Mouse (Mus musculus): ENCODE data around the gene Shcbp1l. TPM values are rescaled to one million over a fixed set of nuclear protein-coding genes. Genes with fewer than 3 reads are reported as not detected.
A peak's percentile ranks its signal among the peaks of the same experiment; 100 is the strongest.

The Shcbp1l gene
- polyA plus RNA-seq, 1 experiment from 2014 or later = 0.37 TPM

DNA sequence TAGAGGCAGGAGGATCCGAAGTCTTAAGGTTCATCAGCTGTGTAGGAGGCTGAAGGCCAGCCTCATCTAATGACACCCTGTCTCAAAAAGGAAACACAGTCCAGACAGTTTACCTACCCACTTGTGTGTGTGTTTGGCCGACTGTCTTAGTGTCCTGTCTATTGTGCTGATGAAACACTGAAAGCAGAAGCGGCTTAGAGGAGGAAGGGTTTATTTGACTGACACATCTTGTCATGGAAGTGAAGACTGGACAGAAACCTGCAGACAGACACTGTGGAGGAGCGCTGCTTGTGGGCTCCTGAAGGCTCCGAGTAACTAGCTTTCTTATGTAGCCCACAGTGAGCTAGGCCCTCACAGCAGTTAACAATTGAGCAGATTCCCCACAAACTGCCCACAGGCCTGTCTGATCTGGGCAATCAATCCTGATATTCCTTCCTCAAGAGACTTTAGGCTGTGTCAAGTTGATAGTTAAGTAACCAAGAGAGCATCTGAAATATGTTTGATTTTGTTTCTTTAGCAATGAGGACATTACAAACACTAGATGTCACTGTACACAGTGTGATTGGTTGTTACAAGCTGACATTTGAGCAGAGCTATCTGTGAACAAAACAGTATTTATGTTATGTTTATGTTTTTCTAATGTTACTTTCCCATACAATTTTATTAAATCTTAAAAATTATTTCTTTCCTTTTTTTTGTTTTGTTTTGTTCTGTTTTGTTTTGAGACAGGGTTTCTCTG lies 9.1 kb downstream of the Shcbp1l start:
- WGBS = 78% methylated on average over 5 of the region's 5 CpGs
- H3K4me3 ChIP-seq (ENCODE audit: low read depth, low read length) = no peak overlapping the region
- H3K4me2 ChIP-seq (ENCODE audit: low read length) = no peak overlapping the region
- DNase-seq (ENCODE audit: low spot score) = no peak
- H3K9ac ChIP-seq (ENCODE audit: low read length) = no peak overlapping the region
- H3K36me3 ChIP-seq (ENCODE audit: control insufficient read depth, insufficient read depth, low read length) = no peaks in the 10 kb centered on the region
- H3K27ac ChIP-seq (ENCODE audit: low read depth) = no peak overlapping the region
- no peak for ATAC-seq (replicated peaks; ENCODE audit: low FRiP score, low TSS enrichment, low read depth)
- no peaks in the 10 kb centered on the region for H3K9me3 ChIP-seq (ENCODE audit: control insufficient read depth, low read length)
- no peaks in the 10 kb centered on the region for H3K27me3 ChIP-seq (replicated peaks; ENCODE audit: control insufficient read depth, insufficient read depth, low read length)
- no peaks in the 10 kb centered on the region for H3K4me1 ChIP-seq (replicated peaks; ENCODE audit: control insufficient read depth, insufficient read depth, low read length)

DNA sequence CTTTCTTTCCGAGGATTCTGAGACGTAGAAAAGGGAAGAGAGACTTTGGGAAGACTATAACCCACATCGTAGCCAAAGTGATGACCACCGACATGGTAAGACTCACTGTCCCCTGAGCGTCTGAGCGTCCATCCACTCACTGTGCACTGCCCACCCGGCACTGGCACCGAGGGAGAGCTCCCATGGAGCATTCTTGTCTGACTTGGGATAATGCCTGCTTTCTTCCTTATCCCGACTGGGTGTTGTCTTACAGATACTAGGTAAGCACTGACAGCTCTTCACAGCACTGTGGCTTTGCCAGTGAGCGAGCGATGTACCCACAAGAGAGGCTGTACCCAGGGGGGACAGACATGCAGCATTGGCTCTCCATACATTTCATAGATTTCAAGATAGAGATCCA lies 12.6 kb downstream of the Shcbp1l start:
- Histone ChIP-seq H3K27ac (ENCODE audit: low read depth) (no peak overlapping the region), H3K36me3 (ENCODE audit: control insufficient read depth, insufficient read depth, low read length) (no peaks in the 10 kb centered on the region), H3K4me3 (ENCODE audit: low read depth, low read length) (no peak overlapping the region), H3K9me3 (ENCODE audit: control insufficient read depth, low read length) (no peaks in the 10 kb centered on the region), H3K4me2 (ENCODE audit: low read length) (no peak overlapping the region), H3K9ac (ENCODE audit: low read length) (no peak overlapping the region), H3K27me3 (replicated peaks; ENCODE audit: control insufficient read depth, insufficient read depth, low read length) (no peaks in the 10 kb centered on the region), H3K4me1 (replicated peaks; ENCODE audit: control insufficient read depth, insufficient read depth, low read length) (no peaks in the 10 kb centered on the region)
- DNase-seq (ENCODE audit: low spot score) (no peak), ATAC-seq (replicated peaks; ENCODE audit: low FRiP score, low TSS enrichment, low read depth) (no peak)
- 88% methylated on average over 11 of the region's 11 CpGs for WGBS

DNA sequence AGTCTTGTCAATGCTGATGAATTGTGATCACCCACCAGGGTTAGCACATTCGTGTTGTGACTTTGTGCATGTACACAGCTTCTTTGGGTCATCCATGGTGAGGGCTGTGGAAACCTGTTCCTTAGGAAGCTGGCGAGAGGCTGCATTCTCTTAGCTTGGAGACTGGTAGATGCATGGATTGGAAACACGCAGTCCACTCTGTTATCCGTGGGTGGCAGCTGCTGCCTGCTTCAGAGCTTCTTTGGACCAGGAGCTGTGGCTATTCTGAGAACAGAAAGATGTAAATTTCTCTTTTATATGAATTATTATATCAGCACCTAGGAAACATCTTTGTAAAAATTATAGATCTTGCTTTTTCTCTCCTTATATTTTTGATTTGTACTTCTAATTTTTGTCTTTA lies 15.8 kb downstream of the Shcbp1l start:
- Histone ChIP-seq H3K4me3 (ENCODE audit: low read depth, low read length) (no peak overlapping the region), H3K9me3 (ENCODE audit: control insufficient read depth, low read length) (no peaks in the 10 kb centered on the region), H3K36me3 (ENCODE audit: control insufficient read depth, insufficient read depth, low read length) (no peaks in the 10 kb centered on the region), H3K4me1 (replicated peaks; ENCODE audit: control insufficient read depth, insufficient read depth, low read length) (no peaks in the 10 kb centered on the region), H3K27me3 (replicated peaks; ENCODE audit: control insufficient read depth, insufficient read depth, low read length) (no peaks in the 10 kb centered on the region), H3K4me2 (ENCODE audit: low read length) (no peak overlapping the region), H3K9ac (ENCODE audit: low read length) (no peak overlapping the region), H3K27ac (ENCODE audit: low read depth) (no peak overlapping the region)
- no peak for ATAC-seq (replicated peaks; ENCODE audit: low FRiP score, low TSS enrichment, low read depth)
- WGBS = 83% methylated on average over 4 of the region's 4 CpGs
- no peak for DNase-seq (ENCODE audit: low spot score)

DNA sequence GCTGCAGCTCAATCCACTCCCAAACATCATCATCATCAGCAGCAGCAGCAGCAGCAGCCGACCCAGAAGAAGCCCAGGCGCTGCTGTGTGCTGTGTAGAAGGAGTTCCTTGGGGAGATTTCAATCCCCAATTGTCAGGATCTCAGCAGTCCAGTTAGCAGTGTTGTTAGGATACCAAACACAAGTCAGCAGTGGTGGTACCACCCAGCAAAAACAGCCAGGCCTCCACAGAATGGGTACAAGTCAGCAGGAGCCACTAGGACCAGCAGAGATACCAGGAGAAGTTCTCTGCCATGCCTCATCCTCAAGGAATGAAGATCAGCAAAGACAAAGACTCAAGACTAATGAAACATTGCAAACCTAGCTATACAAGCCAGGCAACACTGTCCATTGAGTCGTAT lies 16.7 kb downstream of the Shcbp1l start:
- no peaks in the 10 kb centered on the region for H3K9me3 ChIP-seq (ENCODE audit: control insufficient read depth, low read length)
- DNase-seq (ENCODE audit: low spot score) (no peak), ATAC-seq (replicated peaks; ENCODE audit: low FRiP score, low TSS enrichment, low read depth) (no peak)
- H3K36me3 ChIP-seq (ENCODE audit: control insufficient read depth, insufficient read depth, low read length) = peaks cover 3% of the 10 kb centered on the region; the same call in 1 of the 2 replicates
- no peak overlapping the region for H3K4me2 ChIP-seq (ENCODE audit: low read length)
- no peaks in the 10 kb centered on the region for H3K27me3 ChIP-seq (replicated peaks; ENCODE audit: control insufficient read depth, insufficient read depth, low read length)
- H3K4me1 ChIP-seq (replicated peaks; ENCODE audit: control insufficient read depth, insufficient read depth, low read length) = no peaks in the 10 kb centered on the region
- no peak overlapping the region for H3K27ac ChIP-seq (ENCODE audit: low read depth)
- H3K4me3 ChIP-seq (ENCODE audit: low read depth, low read length) = no peak overlapping the region
- no peak overlapping the region for H3K9ac ChIP-seq (ENCODE audit: low read length)
- 81% methylated on average over 3 of the region's 3 CpGs for WGBS

DNA sequence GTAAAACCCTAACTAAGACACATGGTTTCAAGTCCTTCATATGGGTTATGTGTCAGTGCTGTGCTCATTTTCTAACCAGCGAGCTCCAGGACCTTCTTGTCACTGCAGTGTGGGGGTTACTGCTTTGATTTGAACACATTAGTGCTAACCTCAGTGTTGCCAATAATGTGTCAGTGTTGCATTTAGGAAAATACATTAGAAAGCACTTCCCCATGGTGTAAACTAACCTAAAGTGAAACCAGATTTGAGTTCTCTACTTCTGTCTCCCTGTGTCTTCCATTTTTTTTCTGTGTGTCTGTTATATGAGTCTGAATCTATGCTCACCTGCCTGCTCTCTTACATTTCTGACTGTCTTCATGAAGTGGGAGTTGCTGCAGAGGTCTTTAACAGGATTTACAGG lies 18.1 kb downstream of the Shcbp1l start:
- no peak overlapping the region for H3K4me3 ChIP-seq (ENCODE audit: low read depth, low read length)
- no peaks in the 10 kb centered on the region for H3K9me3 ChIP-seq (ENCODE audit: control insufficient read depth, low read length)
- 85% methylated on average over 1 of the region's 1 CpGs for WGBS
- peaks cover 4% of the 10 kb centered on the region; the same call in 1 of the 2 replicates for H3K36me3 ChIP-seq (ENCODE audit: control insufficient read depth, insufficient read depth, low read length)
- DNase-seq (ENCODE audit: low spot score) (no peak), ATAC-seq (replicated peaks; ENCODE audit: low FRiP score, low TSS enrichment, low read depth) (no peak)
- H3K4me2 ChIP-seq (ENCODE audit: low read length) = no peak overlapping the region
- H3K4me1 ChIP-seq (replicated peaks; ENCODE audit: control insufficient read depth, insufficient read depth, low read length) = no peaks in the 10 kb centered on the region
- no peak overlapping the region for H3K27ac ChIP-seq (ENCODE audit: low read depth)
- H3K27me3 ChIP-seq (replicated peaks; ENCODE audit: control insufficient read depth, insufficient read depth, low read length) = no peaks in the 10 kb centered on the region
- H3K9ac ChIP-seq (ENCODE audit: low read length) = no peak overlapping the region

DNA sequence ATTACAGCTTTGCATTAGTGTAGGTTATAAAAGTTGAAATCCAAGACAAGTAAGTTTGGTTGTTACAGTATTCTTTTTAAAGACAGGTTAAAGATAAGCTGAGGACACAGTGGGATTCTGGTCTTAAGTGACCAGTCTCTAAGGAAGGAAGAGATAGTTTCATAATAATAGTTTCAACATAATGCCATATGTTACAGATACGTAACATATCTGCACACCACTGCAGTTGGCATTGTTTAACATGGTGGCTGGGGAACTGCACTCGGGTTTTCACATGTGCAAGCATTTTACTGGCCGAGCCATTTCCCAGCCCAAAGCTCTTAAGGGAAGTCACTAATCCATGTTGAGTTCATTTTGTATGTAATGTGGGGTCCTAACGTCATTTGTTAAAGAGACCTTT lies 18.7 kb downstream of the Shcbp1l start:
- no peak overlapping the region for H3K27ac ChIP-seq (ENCODE audit: low read depth)
- WGBS = 78% methylated on average over 4 of the region's 4 CpGs
- DNase-seq (ENCODE audit: low spot score) (no peak), ATAC-seq (replicated peaks; ENCODE audit: low FRiP score, low TSS enrichment, low read depth) (no peak)
- peaks cover 4% of the 10 kb centered on the region; the same call in 1 of the 2 replicates for H3K36me3 ChIP-seq (ENCODE audit: control insufficient read depth, insufficient read depth, low read length)
- no peaks in the 10 kb centered on the region for H3K4me1 ChIP-seq (replicated peaks; ENCODE audit: control insufficient read depth, insufficient read depth, low read length)
- H3K27me3 ChIP-seq (replicated peaks; ENCODE audit: control insufficient read depth, insufficient read depth, low read length) = no peaks in the 10 kb centered on the region
- H3K4me3 ChIP-seq (ENCODE audit: low read depth, low read length) = no peak overlapping the region
- no peak overlapping the region for H3K9ac ChIP-seq (ENCODE audit: low read length)
- no peaks in the 10 kb centered on the region for H3K9me3 ChIP-seq (ENCODE audit: control insufficient read depth, low read length)
- no peak overlapping the region for H3K4me2 ChIP-seq (ENCODE audit: low read length)

DNA sequence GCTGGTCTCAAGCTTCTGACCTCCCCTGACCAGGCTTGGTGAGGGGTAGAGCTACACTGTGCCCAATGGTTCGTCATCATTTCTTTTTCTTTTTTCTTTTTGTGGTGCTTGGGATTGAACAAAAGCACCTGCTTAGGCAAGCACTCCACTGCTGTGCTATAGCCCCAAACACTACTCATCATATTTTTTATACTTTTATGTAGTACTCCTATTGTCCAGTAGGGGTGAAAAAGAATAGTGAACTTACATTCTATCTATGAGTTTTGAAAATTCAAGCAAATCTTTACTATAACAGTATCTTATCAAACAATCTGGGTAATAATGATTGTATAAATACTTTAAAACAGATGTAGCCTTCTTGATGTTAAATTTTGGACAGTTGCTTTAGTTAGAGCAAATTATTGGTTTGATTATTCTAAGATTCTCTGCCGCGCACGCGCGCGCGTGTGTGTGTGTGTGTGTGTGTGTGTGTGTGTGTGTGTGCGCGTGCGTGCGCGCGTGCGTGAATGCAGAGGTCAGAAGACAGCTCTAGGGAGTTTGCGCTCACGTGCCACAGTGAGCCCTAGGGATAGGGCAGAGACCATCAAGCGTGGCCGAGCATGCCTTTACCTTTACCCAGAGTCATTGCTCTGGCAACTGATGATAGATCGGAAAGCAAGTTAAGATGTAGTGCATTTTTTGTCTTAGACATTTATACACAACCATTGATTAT lies 21.3 kb downstream of the Shcbp1l start:
- no peak overlapping the region for H3K27ac ChIP-seq (ENCODE audit: low read depth)
- ATAC-seq (replicated peaks; ENCODE audit: low FRiP score, low TSS enrichment, low read depth) (no peak), DNase-seq (ENCODE audit: low spot score) (no peak)
- no peaks in the 10 kb centered on the region for H3K27me3 ChIP-seq (replicated peaks; ENCODE audit: control insufficient read depth, insufficient read depth, low read length)
- no peak overlapping the region for H3K9ac ChIP-seq (ENCODE audit: low read length)
- 95% methylated on average over 20 of the region's 20 CpGs for WGBS
- peaks cover 4% of the 10 kb centered on the region; the same call in 1 of the 2 replicates for H3K36me3 ChIP-seq (ENCODE audit: control insufficient read depth, insufficient read depth, low read length)
- H3K4me1 ChIP-seq (replicated peaks; ENCODE audit: control insufficient read depth, insufficient read depth, low read length) = no peaks in the 10 kb centered on the region
- no peak overlapping the region for H3K4me3 ChIP-seq (ENCODE audit: low read depth, low read length)
- no peak overlapping the region for H3K4me2 ChIP-seq (ENCODE audit: low read length)
- no peaks in the 10 kb centered on the region for H3K9me3 ChIP-seq (ENCODE audit: control insufficient read depth, low read length)

DNA sequence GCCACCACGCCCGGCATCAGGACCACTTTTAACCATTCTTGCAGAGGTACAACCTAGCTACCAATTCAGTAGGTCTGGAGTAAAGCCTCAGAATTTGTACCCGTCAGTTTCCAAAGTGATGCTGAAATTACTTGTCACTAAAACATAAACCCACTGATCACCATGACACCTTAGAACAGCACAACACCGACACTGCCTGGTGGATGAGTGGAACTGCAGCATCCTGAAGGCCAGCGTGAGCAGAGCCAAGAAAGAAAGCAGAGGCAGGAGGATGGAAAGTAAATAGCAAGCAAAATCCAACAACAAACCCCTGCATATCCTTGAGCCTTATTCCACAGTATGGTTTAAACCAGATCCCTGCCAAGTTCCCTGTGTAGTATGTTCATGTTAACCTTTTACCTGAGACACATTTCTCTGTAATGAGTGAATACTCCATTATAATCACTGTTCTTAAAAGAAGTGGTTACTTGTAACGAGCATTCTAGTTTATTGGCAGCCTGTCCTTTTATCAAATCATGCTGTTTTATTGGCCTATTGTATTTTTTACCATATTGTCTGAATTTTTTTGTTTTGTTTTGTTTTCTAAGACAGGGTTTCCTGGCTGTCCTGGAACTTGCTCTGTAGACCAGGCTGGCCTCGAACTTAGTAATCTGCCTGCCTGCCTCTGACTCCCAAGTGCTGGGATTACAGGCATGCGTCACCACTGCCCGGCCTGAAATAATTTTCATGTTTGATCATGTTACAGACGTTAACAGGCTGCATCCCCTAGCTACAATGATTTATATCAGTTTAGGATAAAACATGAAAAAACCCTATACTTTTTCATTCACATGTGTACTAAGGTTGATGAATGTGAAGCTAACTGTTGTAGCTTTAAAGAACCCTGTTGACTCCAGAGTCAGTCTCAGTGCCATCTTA lies 26.5 kb downstream of the Shcbp1l start:
- Histone ChIP-seq H3K27me3 (replicated peaks; ENCODE audit: control insufficient read depth, insufficient read depth, low read length) (no peaks in the 10 kb centered on the region), H3K4me1 (replicated peaks; ENCODE audit: control insufficient read depth, insufficient read depth, low read length) (no peaks in the 10 kb centered on the region), H3K27ac (ENCODE audit: low read depth) (no peak overlapping the region), H3K9me3 (ENCODE audit: control insufficient read depth, low read length) (no peaks in the 10 kb centered on the region), H3K9ac (ENCODE audit: low read length) (no peak overlapping the region), H3K4me3 (ENCODE audit: low read depth, low read length) (no peak overlapping the region), H3K4me2 (ENCODE audit: low read length) (no peak overlapping the region), H3K36me3 (ENCODE audit: control insufficient read depth, insufficient read depth, low read length) (peaks cover 27% of the 10 kb centered on the region)
- ATAC-seq (replicated peaks; ENCODE audit: low FRiP score, low TSS enrichment, low read depth) = 0 out of 2 replicates have a peak, but pooled peaks have one; percentile 30
- peak; percentile 52 for DNase-seq (ENCODE audit: low spot score)
- WGBS = 76% methylated on average over 10 of the region's 10 CpGs
